Mouse (Mus musculus) liver, postnatal 0 days (tissue): ENCODE measurements around the gene Zcchc24. TPM values are rescaled to one million over a fixed set of nuclear protein-coding genes. Genes with fewer than 3 reads are reported as not detected.

ENCODE experiments used
- ATAC-seq: fragments of 200-750 bp; cut with Nextera tagmentation; 2 replicates; pipeline ENCODE4 v1.8.0; 2017; ENCODE audit warnings: mild to moderate bottlenecking, moderate library complexity
- DNase-seq: peaks from one replicate; pipeline ENCODE4 v3.0.0-alpha.2; 2016
- H3K27ac ChIP-seq: fragments of 300-500 bp; sonication (generic); 2 replicates; pipeline ENCODE4 v1.5.1; 2014; ENCODE audit warnings: antibody characterized with exemption, moderate library complexity, mild to moderate bottlenecking, low read depth
- H3K27me3 ChIP-seq: fragments of 300-500 bp; sonication (generic); 2 replicates; pipeline ENCODE4 v1.6.1; 2014; ENCODE audit warnings: low read length, control low read depth, mixed read lengths; ENCODE audit not compliant: insufficient read depth
- H3K36me3 ChIP-seq: fragments of 300-500 bp; sonication (generic); replicated peaks from 2 replicates; pipeline ENCODE4 v1.6.1; 2014; ENCODE audit warnings: mild to moderate bottlenecking, control low read depth, low read length, moderate library complexity, mixed read lengths; ENCODE audit not compliant: insufficient read depth
- H3K4me1 ChIP-seq: fragments of 300-500 bp; sonication (generic); 2 replicates; pipeline ENCODE4 v1.6.1; 2014; ENCODE audit warnings: antibody characterized with exemption, mild to moderate bottlenecking, control low read depth; ENCODE audit not compliant: insufficient read depth
- H3K4me2 ChIP-seq: fragments of 300-500 bp; sonication (generic); 2 replicates; pipeline ENCODE4 v1.6.1; 2014; ENCODE audit warnings: low read depth, mild to moderate bottlenecking, low read length, moderate library complexity, mixed read lengths
- H3K4me3 ChIP-seq: fragments of 300-500 bp; sonication (generic); 2 replicates; pipeline ENCODE4 v1.5.1; 2014; ENCODE audit warnings: low read depth, low read length
- H3K9ac ChIP-seq: fragments of 300-500 bp; sonication (generic); replicated peaks from 2 replicates; pipeline ENCODE4 v1.6.1; 2014; ENCODE audit warnings: mild to moderate bottlenecking, moderate library complexity
- H3K9me3 ChIP-seq: fragments of 300-500 bp; sonication (generic); 2 replicates; pipeline ENCODE4 v1.6.1; 2016; ENCODE audit warnings: mild to moderate bottlenecking, control low read depth, low read length, mixed read lengths
- CTCF ChIP-seq: sonication (generic); IDR thresholded peaks from 2 replicates; pipeline ENCODE4 v1.5.1; 2016; ENCODE audit warnings: antibody characterized with exemption, low read depth
- EP300 ChIP-seq: IDR thresholded peaks from 2 replicates; pipeline ENCODE4 v1.6.1; 2016; ENCODE audit warnings: antibody characterized with exemption, low read depth, mild to moderate bottlenecking
- WGBS: fragments of 180-500 bp; shearing (Covaris S2); extraction: QIAGEN DNeasy Blood & Tissue Kit; methylation state at CpG from one replicate; pipeline ENCODE4 v1.1.7; 2014; ENCODE audit not compliant: insufficient replicate concordance; 5-methylcytosine and 5-hydroxymethylcytosine counted together
- polyA plus RNA-seq: library from polyadenylated mRNA; unstranded; fragments of >200 nt; fragmentation: Nextera tagmentation; extraction: Ambion mirVana; gene quantifications from 2 replicates; pipeline ENCODE4 v1.2.1, GENCODE M21; 2015

Zcchc24 gene
- polyA plus RNA-seq, 1 experiment from 2014 or later, result 13.8 TPM

DNA sequence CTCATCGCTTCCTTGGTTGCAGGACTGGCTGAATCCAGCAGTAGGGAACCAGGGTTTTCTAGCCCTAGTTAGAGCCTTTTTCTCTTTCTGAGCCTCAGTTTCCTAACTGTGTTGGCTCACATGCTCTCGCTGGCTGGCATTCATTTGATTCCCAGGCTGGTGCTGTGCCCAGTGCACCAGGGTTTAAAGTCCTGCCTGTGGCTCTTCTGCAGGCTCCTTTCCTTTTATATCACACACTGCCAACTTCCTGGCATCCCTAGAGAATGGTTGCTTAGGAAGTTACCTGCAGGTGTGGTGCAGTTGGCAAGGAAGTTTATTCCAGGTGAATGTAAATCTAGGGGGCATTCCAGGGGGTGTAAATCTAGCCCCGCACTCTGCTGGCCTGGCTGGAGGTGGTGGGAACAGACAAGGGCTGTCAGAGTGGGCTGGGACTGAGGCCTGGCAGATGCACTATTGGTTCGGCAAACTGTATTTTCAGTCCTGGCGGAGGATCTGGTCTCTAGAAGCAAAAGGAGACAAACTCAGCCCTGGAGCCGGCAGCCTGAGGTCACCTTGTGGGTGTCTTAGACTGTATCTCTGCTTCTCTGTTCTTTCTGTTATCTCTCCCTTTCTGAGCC is 75.5 kb downstream of the Zcchc24 start:
- Histone ChIP-seq H3K36me3 (peaks cover 13% of the 10 kb centered on the region), H3K9me3 (no peaks in the 10 kb centered on the region), H3K4me2 (peak overlapping the region; percentile 97), H3K27me3 (no peaks in the 10 kb centered on the region; the same call in 1 of the 2 replicates), H3K4me1 (peaks cover 14% of the 10 kb centered on the region), H3K27ac (no peak overlapping the region), H3K4me3 (peak overlapping the region; percentile 93), H3K9ac (no peak overlapping the region)
- no peak for TF ChIP-seq EP300
- no peak for TF ChIP-seq CTCF
- WGBS, result 54% methylated on average over 6 of the region's 6 CpGs
- DNase-seq (no peak), ATAC-seq (peak; percentile 6)

DNA sequence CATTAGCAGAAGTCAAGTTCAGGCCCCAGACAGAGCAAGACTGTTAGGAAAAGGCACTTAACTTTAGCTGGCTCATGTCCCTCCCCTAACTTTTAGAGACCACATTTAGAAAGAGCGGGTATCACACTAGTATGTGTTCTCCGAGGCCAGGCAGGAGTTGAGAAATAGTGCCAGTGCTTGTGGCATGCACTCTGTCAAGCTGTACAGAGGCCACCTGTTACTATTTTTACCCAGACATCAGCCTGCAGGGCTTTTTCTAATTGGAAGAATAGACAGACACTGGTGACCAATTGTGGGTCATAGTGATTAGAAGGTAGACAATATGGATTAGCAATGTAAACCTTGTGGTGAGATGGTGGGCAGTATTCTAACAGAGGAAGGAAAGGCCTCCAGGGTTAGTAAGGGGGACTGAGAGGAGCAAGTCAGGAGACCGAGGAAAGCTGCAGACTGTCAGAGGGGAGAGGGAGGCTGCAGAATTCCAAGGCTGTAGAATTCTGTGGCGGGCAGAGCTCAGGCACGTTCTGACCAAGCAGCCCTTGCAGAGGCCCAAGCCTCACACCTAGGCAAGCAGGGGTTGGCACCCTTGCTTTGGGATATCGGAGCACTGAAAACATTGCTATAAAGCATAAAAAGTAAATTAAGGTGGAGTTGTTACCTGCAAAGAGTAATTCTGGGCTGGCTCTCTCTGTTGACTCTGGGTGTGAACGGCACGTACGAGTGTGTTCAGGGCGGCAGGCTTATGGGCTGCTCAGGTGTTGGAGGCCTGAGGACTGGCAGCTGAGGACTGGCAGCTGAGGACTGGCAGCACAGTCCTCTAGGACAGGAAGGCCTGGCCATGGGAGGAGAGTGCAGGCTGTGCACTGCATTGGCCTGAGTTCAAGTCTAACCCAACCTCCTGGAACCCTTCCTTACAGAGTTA is 81.6 kb downstream of the Zcchc24 start:
- H3K4me1 ChIP-seq, result peaks cover 15% of the 10 kb centered on the region
- TF ChIP-seq CTCF (no peak), EP300 (no peak)
- H3K27ac ChIP-seq, result peak overlapping the region; percentile 64; the same call in 1 of the 2 replicates
- DNase-seq, result no peak
- no peak overlapping the region for H3K4me2 ChIP-seq
- peak; percentile 87 for ATAC-seq
- no peaks in the 10 kb centered on the region for H3K36me3 ChIP-seq
- H3K9me3 ChIP-seq, result no peaks in the 10 kb centered on the region
- no peak overlapping the region for H3K9ac ChIP-seq
- no peaks in the 10 kb centered on the region; the same call in 1 of the 2 replicates for H3K27me3 ChIP-seq
- 68% methylated on average over 10 of the region's 10 CpGs for WGBS
- no peak overlapping the region for H3K4me3 ChIP-seq

DNA sequence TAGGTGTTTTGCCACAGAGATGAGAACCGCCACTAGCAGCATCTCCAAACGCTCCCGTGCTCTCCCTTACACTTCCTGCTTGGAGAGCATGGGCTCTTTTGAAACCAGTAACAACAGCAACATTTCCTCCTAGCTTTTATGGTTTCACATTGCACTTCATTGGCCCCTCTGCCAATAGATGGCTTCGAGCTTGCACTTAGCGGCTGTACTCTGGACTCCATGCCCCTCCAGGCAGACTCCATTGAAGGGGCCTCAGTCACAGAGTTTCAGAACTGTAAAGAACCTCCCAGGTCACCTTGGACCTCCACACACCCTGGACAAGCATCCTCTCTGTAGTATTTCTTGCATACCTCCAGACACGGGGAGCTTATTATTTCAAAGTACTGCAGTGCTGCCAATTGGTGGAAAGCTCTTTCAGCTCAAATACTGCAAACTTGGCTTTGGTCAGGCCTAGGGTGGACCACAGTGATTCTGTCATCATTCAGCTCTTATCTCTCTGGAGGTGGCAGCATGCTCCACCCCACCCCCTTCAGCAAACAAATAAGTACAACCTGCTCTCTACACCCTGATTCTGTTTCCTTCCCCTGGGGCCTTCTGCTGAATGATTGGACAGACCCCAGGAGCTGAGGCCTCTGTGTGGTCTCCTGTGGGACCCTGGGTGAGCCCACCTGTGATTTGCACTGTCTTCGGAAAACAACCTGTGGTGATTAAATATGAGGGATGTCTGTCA is 82.5 kb downstream of the Zcchc24 start:
- H3K4me3 ChIP-seq, result no peak overlapping the region
- TF ChIP-seq CTCF (no peak), EP300 (no peak; the same call in 1 of the 2 replicates)
- peak overlapping the region; percentile 64; the same call in 1 of the 2 replicates for H3K27ac ChIP-seq
- ATAC-seq (peak; percentile 97), DNase-seq (no peak)
- no peaks in the 10 kb centered on the region; the same call in 1 of the 2 replicates for H3K27me3 ChIP-seq
- 53% methylated on average over 7 of the region's 7 CpGs for WGBS
- H3K36me3 ChIP-seq, result no peaks in the 10 kb centered on the region
- H3K9me3 ChIP-seq, result no peaks in the 10 kb centered on the region
- peaks cover 15% of the 10 kb centered on the region for H3K4me1 ChIP-seq
- no peak overlapping the region for H3K4me2 ChIP-seq
- H3K9ac ChIP-seq, result no peak overlapping the region

DNA sequence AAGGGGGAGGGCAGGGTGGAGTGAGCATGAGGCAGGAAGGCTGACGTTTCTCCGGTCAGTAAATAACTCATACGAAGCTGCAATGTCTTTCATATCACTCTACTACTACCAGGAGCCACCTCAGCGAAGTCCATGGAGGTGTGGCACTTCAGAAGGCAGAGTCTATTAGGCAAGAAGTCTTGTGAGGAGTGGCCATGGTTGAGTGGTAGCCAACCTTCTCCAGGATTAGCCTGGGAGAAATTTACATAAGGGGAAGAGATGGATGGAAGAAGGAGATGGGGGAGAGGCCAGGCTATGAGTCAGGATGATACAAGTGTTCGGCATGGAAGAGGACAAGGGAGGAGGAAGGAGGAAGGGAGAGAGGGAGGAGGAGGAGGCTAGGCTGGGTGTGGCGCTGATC is 86.8 kb downstream of the Zcchc24 start:
- Histone ChIP-seq H3K4me3 (no peak overlapping the region), H3K36me3 (no peaks in the 10 kb centered on the region), H3K27ac (no peak overlapping the region), H3K9me3 (no peaks in the 10 kb centered on the region), H3K4me1 (peaks cover 11% of the 10 kb centered on the region), H3K9ac (no peak overlapping the region), H3K27me3 (no peaks in the 10 kb centered on the region), H3K4me2 (no peak overlapping the region)
- ATAC-seq, result no peak
- DNase-seq, result no peak
- 63% methylated on average over 6 of the region's 6 CpGs for WGBS
- TF ChIP-seq CTCF, result no peak
- no peak for TF ChIP-seq EP300

DNA sequence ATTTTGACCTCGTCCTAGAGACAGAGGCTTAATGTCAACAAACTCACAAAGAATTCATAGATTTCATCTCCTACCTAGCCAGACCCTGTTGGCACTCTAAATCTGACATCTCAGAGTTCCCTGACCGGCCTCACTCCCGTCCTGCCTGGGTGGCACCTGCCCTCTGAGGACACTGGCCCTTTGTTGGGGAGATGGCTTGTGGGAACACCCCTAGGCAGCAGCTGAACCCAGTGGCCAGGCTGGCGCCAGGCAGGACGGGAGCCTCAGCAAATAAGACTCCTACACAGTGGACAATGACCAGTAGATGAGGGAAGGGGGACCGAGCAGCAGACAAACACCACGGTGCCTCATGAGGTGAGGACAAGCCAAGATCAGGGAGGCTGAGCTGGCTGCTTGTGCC is 89.2 kb downstream of the Zcchc24 start:
- ATAC-seq (peak; percentile 36; the same call in 1 of the 2 replicates), DNase-seq (no peak)
- WGBS, result 47% methylated on average over 7 of the region's 7 CpGs
- Histone ChIP-seq H3K27me3 (no peaks in the 10 kb centered on the region), H3K36me3 (no peaks in the 10 kb centered on the region), H3K9ac (no peak overlapping the region), H3K4me2 (no peak overlapping the region), H3K9me3 (no peaks in the 10 kb centered on the region), H3K4me1 (no peaks in the 10 kb centered on the region), H3K27ac (no peak overlapping the region), H3K4me3 (no peak overlapping the region)
- TF ChIP-seq CTCF, result no peak
- TF ChIP-seq EP300, result no peak

DNA sequence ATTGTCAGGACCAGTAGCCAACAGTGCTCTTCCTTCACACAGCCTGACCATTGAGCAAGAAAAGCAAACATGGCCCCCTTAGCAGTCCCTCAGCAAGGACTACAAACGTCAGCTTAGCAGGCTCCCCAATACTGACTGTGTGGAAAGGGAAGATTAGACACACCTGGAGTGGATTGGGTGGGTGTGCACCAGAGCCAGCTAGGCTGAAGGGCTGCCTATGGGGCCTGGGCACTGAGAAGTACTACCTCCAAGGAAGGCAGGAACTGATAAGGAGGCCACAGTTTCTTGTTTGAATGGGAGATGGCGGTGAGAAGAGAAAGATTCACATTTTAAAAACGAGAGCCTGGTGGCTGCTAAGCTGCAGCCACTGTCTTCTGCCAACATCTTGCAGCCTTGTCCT is 101.3 kb downstream of the Zcchc24 start:
- H3K27me3 ChIP-seq, result no peaks in the 10 kb centered on the region
- no peak for DNase-seq
- WGBS, result 30% methylated on average over 3 of the region's 3 CpGs
- H3K4me3 ChIP-seq, result no peak overlapping the region
- peaks cover 4% of the 10 kb centered on the region; the same call in 1 of the 2 replicates for H3K4me1 ChIP-seq
- H3K9me3 ChIP-seq, result no peaks in the 10 kb centered on the region
- no peak for TF ChIP-seq CTCF
- TF ChIP-seq EP300, result no peak
- peaks cover 27% of the 10 kb centered on the region for H3K36me3 ChIP-seq
- H3K27ac ChIP-seq, result no peak overlapping the region
- H3K4me2 ChIP-seq, result no peak overlapping the region
- peak; percentile 73 for ATAC-seq
- H3K9ac ChIP-seq, result no peak overlapping the region
